Mouse (Mus musculus): ENCODE measurements around the gene Chil1. TPM values are rescaled to one million over a fixed set of nuclear protein-coding genes. Genes with fewer than 3 reads are reported as not detected.
A peak's percentile ranks its signal among the peaks of the same experiment; 100 is the strongest.

Chil1 gene
- polyA plus RNA-seq, 1 experiment: 0.08 TPM

- Histone ChIP-seq H3K27me3 (ENCODE audit: control insufficient read depth, insufficient read depth, insufficient read length) (peaks cover 33% of the 10 kb centered on the region), H3ac (ENCODE audit: control insufficient read depth, insufficient read length, low read depth) (no peak overlapping the region), H3K79me2 (ENCODE audit: control insufficient read depth, insufficient read depth) (no peaks in the 10 kb centered on the region), H3K36me3 (ENCODE audit: control insufficient read depth, insufficient read depth) (no peaks in the 10 kb centered on the region), H3K4me3 (ENCODE audit: insufficient read depth, poor library complexity, severe bottlenecking) (no peak overlapping the region), H3K79me3 (ENCODE audit: low read depth) (no peaks in the 10 kb centered on the region)
- TF ChIP-seq CTCF (IDR thresholded peaks at IDR 0.05; ENCODE audit: control insufficient read depth, insufficient read depth, insufficient read length): no peak
- no peak for TF ChIP-seq FOSL1 (IDR thresholded peaks at IDR 0.05; ENCODE audit: insufficient read depth, low read length, poor library complexity, severe bottlenecking)
- no peak for TF ChIP-seq MYOD1 (IDR thresholded peaks at IDR 0.05; ENCODE audit: control insufficient read depth, insufficient read length, low read depth)
- TF ChIP-seq MAX (IDR thresholded peaks at IDR 0.05): no peak
- no peak for TF ChIP-seq CEBPB (IDR thresholded peaks at IDR 0.05; ENCODE audit: low read depth)
- no peak for TF ChIP-seq MYOG (IDR thresholded peaks at IDR 0.05; ENCODE audit: control insufficient read depth, extremely low read depth, insufficient read length)
- TF ChIP-seq USF1 (IDR thresholded peaks at IDR 0.05; ENCODE audit: low read depth): no peak
Observed at GRCm38 (mm10) chr1:134150076-134150475, 31.9 kb upstream of the Chil1 start.

DNA sequence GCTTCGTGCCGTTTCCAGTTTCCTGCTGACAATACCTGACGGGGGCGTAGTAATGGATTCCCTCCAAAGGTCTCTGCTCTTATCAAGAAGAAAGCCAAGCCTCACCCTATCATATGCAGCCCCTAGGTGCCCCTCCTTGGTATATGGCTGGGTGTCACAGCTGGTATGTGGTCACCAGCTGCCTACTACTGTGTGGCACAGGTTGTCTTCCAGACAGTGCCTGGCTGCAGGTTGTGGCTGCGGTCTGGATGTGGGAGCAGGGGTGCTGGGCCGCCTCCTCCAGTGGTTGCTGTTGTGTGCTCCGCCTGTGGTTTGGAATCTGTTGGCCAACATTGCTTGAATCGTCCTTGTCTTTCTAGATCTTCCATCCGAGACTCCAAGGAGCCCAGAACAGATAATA, 31.2 kb upstream of the Chil1 start:
- Histone ChIP-seq H3K27me3 (ENCODE audit: control insufficient read depth, insufficient read depth, insufficient read length) (peaks cover 27% of the 10 kb centered on the region), H3K79me2 (ENCODE audit: control insufficient read depth, insufficient read depth) (no peaks in the 10 kb centered on the region), H3K36me3 (ENCODE audit: control insufficient read depth, insufficient read depth) (no peaks in the 10 kb centered on the region), H3K4me3 (ENCODE audit: insufficient read depth, poor library complexity, severe bottlenecking) (no peak overlapping the region), H3K79me3 (ENCODE audit: low read depth) (no peaks in the 10 kb centered on the region), H3ac (ENCODE audit: control insufficient read depth, insufficient read length, low read depth) (no peak overlapping the region)
- TF ChIP-seq CEBPB (IDR thresholded peaks at IDR 0.05; ENCODE audit: low read depth): no peak
- no peak for TF ChIP-seq CTCF (IDR thresholded peaks at IDR 0.05; ENCODE audit: control insufficient read depth, insufficient read depth, insufficient read length)
- no peak for TF ChIP-seq MYOG (IDR thresholded peaks at IDR 0.05; ENCODE audit: control insufficient read depth, extremely low read depth, insufficient read length)
- TF ChIP-seq MAX (IDR thresholded peaks at IDR 0.05): no peak
- TF ChIP-seq FOSL1 (IDR thresholded peaks at IDR 0.05; ENCODE audit: insufficient read depth, low read length, poor library complexity, severe bottlenecking): no peak
- no peak for TF ChIP-seq MYOD1 (IDR thresholded peaks at IDR 0.05; ENCODE audit: control insufficient read depth, insufficient read length, low read depth)

DNA sequence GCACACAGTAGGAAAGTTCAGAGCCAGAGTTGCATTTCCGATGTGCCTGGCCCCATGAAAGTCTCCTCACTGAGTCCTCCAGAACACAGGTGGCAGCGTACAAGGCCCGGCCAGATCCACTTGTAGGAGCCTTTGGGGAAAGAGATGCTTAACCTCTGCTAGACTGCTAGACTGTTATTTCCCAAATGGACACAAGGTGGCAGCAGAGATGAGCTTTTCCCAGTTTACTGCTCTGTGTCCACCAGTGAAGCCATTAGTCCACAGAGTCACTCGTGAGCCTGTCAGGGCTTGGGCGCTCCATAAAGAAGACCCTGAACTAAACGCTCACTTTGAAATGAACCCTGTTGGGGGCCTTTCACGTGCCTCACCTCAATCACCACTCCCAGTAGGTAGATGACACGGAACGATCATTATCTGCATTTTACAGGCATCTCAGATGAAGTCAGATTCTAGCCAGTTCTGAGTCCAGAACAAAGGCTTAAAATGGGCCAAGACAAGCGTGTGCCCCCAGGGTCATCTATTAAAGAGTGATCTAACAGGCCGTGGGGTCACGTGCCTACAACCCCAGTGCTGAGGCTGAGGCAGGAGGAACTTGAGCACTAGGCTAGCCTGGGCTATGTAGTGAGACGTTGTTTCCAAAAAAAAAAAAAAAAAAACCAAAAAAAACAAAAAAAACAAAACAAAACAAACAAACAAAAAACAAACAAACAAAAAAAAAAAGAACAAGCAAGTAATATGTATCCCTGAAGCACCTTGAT, 30.1 kb upstream of the Chil1 start:
- Histone ChIP-seq H3K27me3 (ENCODE audit: control insufficient read depth, insufficient read depth, insufficient read length) (peaks cover 22% of the 10 kb centered on the region), H3ac (ENCODE audit: control insufficient read depth, insufficient read length, low read depth) (no peak overlapping the region), H3K36me3 (ENCODE audit: control insufficient read depth, insufficient read depth) (no peaks in the 10 kb centered on the region), H3K79me3 (ENCODE audit: low read depth) (no peaks in the 10 kb centered on the region), H3K79me2 (ENCODE audit: control insufficient read depth, insufficient read depth) (no peaks in the 10 kb centered on the region), H3K4me3 (ENCODE audit: insufficient read depth, poor library complexity, severe bottlenecking) (no peak overlapping the region)
- TF ChIP-seq CTCF (IDR thresholded peaks at IDR 0.05; ENCODE audit: control insufficient read depth, insufficient read depth, insufficient read length) (peak; percentile 80), CEBPB (IDR thresholded peaks at IDR 0.05; ENCODE audit: low read depth) (no peak)

DNA sequence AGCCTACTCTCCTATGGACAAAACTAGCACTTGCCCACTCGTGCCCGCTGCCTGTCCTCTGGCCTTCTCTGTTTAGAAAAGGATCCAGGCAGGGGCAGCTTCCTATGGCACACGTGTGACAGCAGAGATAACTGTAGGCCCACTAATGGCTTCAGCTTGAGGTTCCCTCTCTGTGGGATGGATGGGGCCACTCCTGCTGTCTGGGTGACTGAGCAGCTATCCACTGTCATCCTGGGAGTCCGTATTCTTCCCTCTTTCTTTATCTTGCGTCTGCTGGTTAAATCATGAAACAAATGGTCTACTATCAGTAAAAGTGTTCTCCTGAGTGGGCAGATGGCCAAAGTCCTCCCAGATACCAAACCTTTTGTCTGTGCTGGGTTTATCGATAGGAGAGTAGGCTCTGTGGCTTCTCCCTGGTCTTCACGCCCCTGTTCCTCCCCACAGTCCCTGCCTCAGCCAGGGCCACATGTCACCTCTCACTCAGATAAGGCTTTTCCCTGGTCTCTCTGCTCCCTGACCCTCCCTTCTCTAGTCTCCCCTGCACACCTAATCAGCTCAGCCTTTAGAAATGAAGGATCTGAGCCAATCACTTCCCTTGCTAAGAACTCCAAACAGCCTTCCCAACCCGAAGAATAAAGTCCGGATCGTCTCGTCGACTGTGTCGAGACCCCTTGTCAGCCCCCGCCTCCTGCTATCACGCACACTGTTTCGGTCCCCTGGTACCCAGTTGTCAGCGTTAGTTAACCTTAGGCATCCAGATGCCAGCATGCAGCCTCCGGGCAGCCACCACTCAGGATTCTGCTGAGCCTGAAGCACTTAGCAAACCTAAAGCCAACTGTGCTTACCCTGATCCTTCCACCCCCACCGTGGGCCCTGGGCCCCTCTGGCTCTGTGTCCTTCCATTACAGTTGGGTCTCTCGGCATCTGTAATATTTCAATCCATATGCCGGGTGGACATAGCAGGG, 29.1 kb upstream of the Chil1 start:
- TF ChIP-seq FOSL1 (IDR thresholded peaks at IDR 0.05; ENCODE audit: insufficient read depth, low read length, poor library complexity, severe bottlenecking) (no peak), USF1 (IDR thresholded peaks at IDR 0.05; ENCODE audit: low read depth) (no peak), CTCF (IDR thresholded peaks at IDR 0.05; ENCODE audit: control insufficient read depth, insufficient read depth, insufficient read length) (no peak), MYOD1 (IDR thresholded peaks at IDR 0.05; ENCODE audit: control insufficient read depth, insufficient read length, low read depth) (no peak)
- no peaks in the 10 kb centered on the region for H3K79me2 ChIP-seq (ENCODE audit: control insufficient read depth, insufficient read depth)
- no peaks in the 10 kb centered on the region for H3K79me3 ChIP-seq (ENCODE audit: low read depth)
- H3K4me3 ChIP-seq (ENCODE audit: insufficient read depth, poor library complexity, severe bottlenecking): no peak overlapping the region
- no peak overlapping the region for H3ac ChIP-seq (ENCODE audit: control insufficient read depth, insufficient read length, low read depth)
- peaks cover 22% of the 10 kb centered on the region for H3K27me3 ChIP-seq (ENCODE audit: control insufficient read depth, insufficient read depth, insufficient read length)
- H3K36me3 ChIP-seq (ENCODE audit: control insufficient read depth, insufficient read depth): no peaks in the 10 kb centered on the region

GRCm38 (mm10) chr1:134154121-134154520, 27.9 kb upstream of the Chil1 start:
- H3K27me3 ChIP-seq (ENCODE audit: control insufficient read depth, insufficient read depth, insufficient read length): peaks cover 18% of the 10 kb centered on the region
- no peak overlapping the region for H3K4me3 ChIP-seq (ENCODE audit: insufficient read depth, poor library complexity, severe bottlenecking)
- no peaks in the 10 kb centered on the region for H3K36me3 ChIP-seq (ENCODE audit: control insufficient read depth, insufficient read depth)
- no peaks in the 10 kb centered on the region for H3K79me2 ChIP-seq (ENCODE audit: control insufficient read depth, insufficient read depth)
- H3ac ChIP-seq (ENCODE audit: control insufficient read depth, insufficient read length, low read depth): no peak overlapping the region
- no peak for TF ChIP-seq MAX (IDR thresholded peaks at IDR 0.05)
- H3K79me3 ChIP-seq (ENCODE audit: low read depth): no peaks in the 10 kb centered on the region

- Histone ChIP-seq H3ac (ENCODE audit: control insufficient read depth, insufficient read length, low read depth) (no peak overlapping the region), H3K79me3 (ENCODE audit: low read depth) (no peaks in the 10 kb centered on the region), H3K4me3 (ENCODE audit: insufficient read depth, poor library complexity, severe bottlenecking) (no peak overlapping the region), H3K27me3 (ENCODE audit: control insufficient read depth, insufficient read depth, insufficient read length) (peaks cover 16% of the 10 kb centered on the region), H3K79me2 (ENCODE audit: control insufficient read depth, insufficient read depth) (no peaks in the 10 kb centered on the region), H3K36me3 (ENCODE audit: control insufficient read depth, insufficient read depth) (no peaks in the 10 kb centered on the region)
- no peak for TF ChIP-seq MYOD1 (IDR thresholded peaks at IDR 0.05; ENCODE audit: control insufficient read depth, insufficient read length, low read depth)
- TF ChIP-seq CTCF (IDR thresholded peaks at IDR 0.05; ENCODE audit: control insufficient read depth, insufficient read depth, insufficient read length): no peak
- TF ChIP-seq MYOG (IDR thresholded peaks at IDR 0.05; ENCODE audit: control insufficient read depth, extremely low read depth, insufficient read length): no peak
- TF ChIP-seq CEBPB (IDR thresholded peaks at IDR 0.05; ENCODE audit: low read depth): no peak
- TF ChIP-seq USF1 (IDR thresholded peaks at IDR 0.05; ENCODE audit: low read depth): no peak
- TF ChIP-seq FOSL1 (IDR thresholded peaks at IDR 0.05; ENCODE audit: insufficient read depth, low read length, poor library complexity, severe bottlenecking): no peak
- no peak for TF ChIP-seq MAX (IDR thresholded peaks at IDR 0.05)
Observed at GRCm38 (mm10) chr1:134154655-134155054, 27.3 kb upstream of the Chil1 start.
